In genomic region chr7:44320886-44321285, GRCm38 (mm10) we compare ENCODE assay signal across 16 mouse cellular contexts. TPM values are rescaled to one million over a fixed set of nuclear protein-coding genes. Genes with fewer than 3 reads are reported as not detected.
A peak's percentile ranks its signal among the peaks of the same experiment; 100 is the strongest.
DNase-seq lines count a peak whose midpoint lies in the region; ATAC-seq and TF ChIP-seq lines count a peak whose summit lies in the region.
"Had no signal": no experiment of that assay in that cellular context is flagged by ENCODE, and none has a peak within 500 bp of the region (broad histone marks: within the 10 kb centered on the region; RNA-seq: fewer than 3 reads in every experiment).

No protein-coding gene starts in this region.

- peak; percentile 16; the same call in 1 of the 2 replicates for ATAC-seq in hindbrain, postnatal 0 days
- no peak for ATAC-seq in inflammation-experienced regulatory T-cells, adult 6 months

- peak; percentile 73 for DNase-seq in layer of hippocampus, adult 11-12 months (ENCODE audit: low spot score)
- no peak for DNase-seq in layer of hippocampus, adult 9-10 months (ENCODE audit: low spot score)
- DNase-seq in cerebellum, adult 8-10 months = peak; percentile 66
- DNase-seq in hindbrain, postnatal 0 days (ENCODE audit: low spot score) = peak; percentile 62
- DNase-seq in kidney, postnatal 36 days = no peak
- DNase-seq in heart, postnatal 14 days = no peak
- DNase-seq: lung, postnatal 14 days; spleen, adult 18-20 months had no signal

- H3K9me3 ChIP-seq in hindbrain, postnatal 0 days (ENCODE audit: low read length) = no peaks in the 10 kb centered on the region
- H3K9me3 ChIP-seq: embryonic facial prominence, embryonic 15.5 days; heart, embryonic 10.5 days had no signal

- 0 out of 2 replicates have a peak overlapping the region, but pooled peaks have one; percentile 51 for H3K27ac ChIP-seq in hindbrain, postnatal 0 days
- no peak overlapping the region for H3K27ac ChIP-seq in olfactory bulb, adult 2 months (ENCODE audit: insufficient read depth, low read depth, low read length)
- H3K27ac ChIP-seq: embryonic facial prominence, embryonic 15.5 days; heart, embryonic 10.5 days had no signal

- H3K4me2 ChIP-seq in hindbrain, postnatal 0 days (ENCODE audit: low read depth, low read length) = no peak overlapping the region
- H3K4me2 ChIP-seq: embryonic facial prominence, embryonic 15.5 days had no signal

- H3K4me1 ChIP-seq in hindbrain, postnatal 0 days (ENCODE audit: insufficient read depth, low read length) = no peaks in the 10 kb centered on the region
- peaks cover 11% of the 10 kb centered on the region for H3K4me1 ChIP-seq in olfactory bulb, adult 2 months (ENCODE audit: control insufficient read depth, insufficient read depth, low read length)
- H3K4me1 ChIP-seq: embryonic facial prominence, embryonic 15.5 days; heart, embryonic 10.5 days had no signal

- TF ChIP-seq CTCF in hindbrain, postnatal 0 days (IDR thresholded peaks at IDR 0.05; ENCODE audit: low read depth) = peak; percentile 45; the same call in 1 of the 2 replicates
- TF ChIP-seq CTCF in olfactory bulb, adult 2 months (IDR thresholded peaks at IDR 0.05; ENCODE audit: insufficient read depth, low read depth, low read length) = 0 out of 2 replicates have a peak, but pooled peaks have one; percentile 14

- no peak overlapping the region for H3K4me3 ChIP-seq in hindbrain, postnatal 0 days (ENCODE audit: low read length)
- no peak overlapping the region for H3K4me3 ChIP-seq in olfactory bulb, adult 2 months (ENCODE audit: insufficient read depth, low read depth, low read length)
- H3K4me3 ChIP-seq: embryonic facial prominence, embryonic 15.5 days; heart, embryonic 10.5 days had no signal

- intact Hi-C loops in heart, postnatal 14 days (cut with DNase I) = no loop called here

- no peak for TF ChIP-seq POLR2A in olfactory bulb, adult 2 months (IDR thresholded peaks at IDR 0.05; ENCODE audit: insufficient read depth, low read depth, low read length)

- no peak overlapping the region for H3K9ac ChIP-seq in hindbrain, postnatal 0 days (replicated peaks; ENCODE audit: low read length)
- H3K9ac ChIP-seq: embryonic facial prominence, embryonic 15.5 days had no signal

- WGBS in hindbrain, postnatal 0 days = 38% methylated on average over 8 of the region's 8 CpGs
- 25% methylated on average over 8 of the region's 8 CpGs for WGBS in olfactory bulb, adult 2 months

- peaks cover 27% of the 10 kb centered on the region; the same call in 1 of the 2 replicates for H3K36me3 ChIP-seq in hindbrain, postnatal 0 days (ENCODE audit: insufficient read depth, low read length)
- H3K36me3 ChIP-seq: heart, embryonic 10.5 days had no signal

- H3K27me3 ChIP-seq in hindbrain, postnatal 0 days (ENCODE audit: insufficient read depth, low read length) = no peaks in the 10 kb centered on the region

RNA-seq across cellular contexts. Expression of gene Shank1, which starts 10.8 kb away (rescaled TPM):
- total RNA-seq in hindbrain, postnatal 0 days (2014; rRNA removed) = 39.0 and 41.8 TPM in 2 replicates
- polyA plus RNA-seq in hindbrain, postnatal 0 days (2015; fragmentation: Nextera tagmentation; extraction: Ambion mirVana) = 36.3 and 36.6 TPM in 2 replicates
- polyA plus RNA-seq in olfactory bulb, adult 2 months (2012; ENCODE audit: insufficient read depth, insufficient read length, low replicate concordance, missing spikeins) = 51.0 and 92.9 TPM in 2 replicates
- polyA plus RNA-seq in inflammation-experienced regulatory T-cells, adult 6 months (2017; shearing (Covaris generic)) = under 1 TPM; 0.15 to 0.62 (median 0.20) TPM
- total RNA-seq in heart, postnatal 14 days (2021) = 1 to 10 TPM; 1.0 to 1.4 TPM
- total RNA-seq: liver, adult 2 months had no signal

RNA-seq across cellular contexts. Expression of gene Clec11a, which starts 14.2 kb away (rescaled TPM):
- 3.3 and 5.9 TPM in 2 replicates for total RNA-seq in hindbrain, postnatal 0 days (2014; rRNA removed)
- polyA plus RNA-seq in hindbrain, postnatal 0 days (2015; fragmentation: Nextera tagmentation; extraction: Ambion mirVana) = 4.4 and 4.5 TPM in 2 replicates
- polyA plus RNA-seq in olfactory bulb, adult 2 months (2012; ENCODE audit: insufficient read depth, insufficient read length, low replicate concordance, missing spikeins) = not detected in 2 replicates
- under 1 TPM; 0.28 to 0.62 (median 0.34) TPM for polyA plus RNA-seq in inflammation-experienced regulatory T-cells, adult 6 months (2017; shearing (Covaris generic))
- total RNA-seq in heart, postnatal 14 days (2021) = under 1 TPM; 0.84 to 0.88 TPM

RNA-seq across cellular contexts. Expression of gene Gm15517, which starts 59.6 kb away (rescaled TPM):
- not detected in 2 replicates for total RNA-seq in hindbrain, postnatal 0 days (2014; rRNA removed)
- polyA plus RNA-seq in hindbrain, postnatal 0 days (2015; fragmentation: Nextera tagmentation; extraction: Ambion mirVana) = not detected in 2 replicates
- polyA plus RNA-seq in olfactory bulb, adult 2 months (2012; ENCODE audit: insufficient read depth, insufficient read length, low replicate concordance, missing spikeins) = not detected in 2 replicates
- polyA plus RNA-seq in inflammation-experienced regulatory T-cells, adult 6 months (2017; shearing (Covaris generic)) = not detected
- not detected for total RNA-seq in heart, postnatal 14 days (2021)
- total RNA-seq: gastrocnemius, adult 8-10 months; layer of hippocampus, adult 8-10 months; liver, adult 2 months; neutrophil, adult 5-6 weeks had no signal
- polyA plus RNA-seq: embryonic facial prominence, embryonic 15.5 days; heart, embryonic 10.5 days; liver, adult 2 months had no signal

Comparison
In these comparisons a context has a peak if more than half of its experiments do, and no peak if none do; other contexts are left out.
1. DNase-seq: peak in layer of hippocampus, adult 11-12 months (single experiment), cerebellum, adult 8-10 months (single experiment) and hindbrain, postnatal 0 days (single experiment); none in layer of hippocampus, adult 9-10 months (single experiment), kidney, postnatal 36 days (0 of 2) and heart, postnatal 14 days (0 of 2).
2. RNA of gene Shank1, which starts 10.8 kb away (polyA plus RNA-seq): 51.0 to 92.9 TPM in olfactory bulb, adult 2 months and 36.3 to 36.6 TPM in hindbrain, postnatal 0 days; 0.15 to 0.62 TPM in inflammation-experienced regulatory T-cells, adult 6 months; every median in the first group is over 10 times any median in the second.